Mouse (Mus musculus) midbrain, embryonic 14.5 days (tissue): ENCODE results near the gene Cdhr4. TPM values are rescaled to one million over a fixed set of nuclear protein-coding genes. Genes with fewer than 3 reads are reported as not detected.
"Not testable (repeated sequence)": the region's sequence is repeated elsewhere in the genome, so short reads cannot be mapped to it uniquely, and the experiment has no call there.

ENCODE experiments used
- ATAC-seq: fragments of 200-750 bp; cut with Nextera tagmentation; 2 replicates; pipeline ENCODE4 v1.8.0; 2017; ENCODE audit warnings: moderate number of reproducible peaks, moderate library complexity; ENCODE audit not compliant: low FRiP score, low TSS enrichment
- DNase-seq: peaks from one replicate; pipeline ENCODE4 v3.0.0-alpha.2; 2015
- H3K27ac ChIP-seq: fragments of 300-500 bp; sonication (generic); replicated peaks from 2 replicates; pipeline ENCODE4 v1.5.1; 2014; ENCODE audit warnings: mild to moderate bottlenecking, low read depth, low read length, moderate library complexity
- H3K27me3 ChIP-seq: fragments of 300-500 bp; sonication (generic); 2 replicates; pipeline ENCODE4 v1.6.1; 2014; ENCODE audit warnings: low read length, control low read depth, mixed read lengths; ENCODE audit not compliant: control insufficient read depth, insufficient read depth
- H3K36me3 ChIP-seq: fragments of 300-500 bp; sonication (generic); 2 replicates; pipeline ENCODE4 v1.6.1; 2014; ENCODE audit warnings: low read length, control low read depth; ENCODE audit not compliant: control insufficient read depth, insufficient read depth
- H3K4me1 ChIP-seq: fragments of 300-500 bp; sonication (generic); 2 replicates; pipeline ENCODE4 v1.6.1; 2014; ENCODE audit warnings: mild to moderate bottlenecking, antibody characterized with exemption, low read length, control low read depth; ENCODE audit not compliant: control insufficient read depth, insufficient read depth
- H3K4me2 ChIP-seq: fragments of 300-500 bp; sonication (generic); 2 replicates; pipeline ENCODE4 v1.6.1; 2014; ENCODE audit warnings: mild to moderate bottlenecking, low read length, moderate library complexity
- H3K4me3 ChIP-seq: fragments of 300-500 bp; sonication (generic); replicated peaks from 2 replicates; pipeline ENCODE4 v1.5.1; 2014; ENCODE audit warnings: low read depth, low read length
- H3K9ac ChIP-seq: fragments of 300-500 bp; sonication (generic); replicated peaks from 2 replicates; pipeline ENCODE4 v1.6.1; 2014; ENCODE audit warnings: mild to moderate bottlenecking, low read length, moderate library complexity
- H3K9me3 ChIP-seq: fragments of 300-500 bp; sonication (generic); 2 replicates; pipeline ENCODE4 v1.6.1; 2016; ENCODE audit warnings: low read length, control low read depth, mixed read lengths; ENCODE audit not compliant: control insufficient read depth
- WGBS: fragments of 180-500 bp; shearing (Covaris S2); extraction: QIAGEN DNeasy Blood & Tissue Kit; methylation state at CpG from one replicate; pipeline ENCODE4 v1.1.7; 2014; 5-methylcytosine and 5-hydroxymethylcytosine counted together
- polyA plus RNA-seq: library from polyadenylated mRNA; unstranded; fragments of >200 nt; fragmentation: Nextera tagmentation; extraction: Ambion mirVana; gene quantifications from 2 replicates; pipeline ENCODE4 v1.2.1, GENCODE M21; 2014

Gene Cdhr4
- polyA plus RNA-seq, 1 experiment from 2014 or later = 1.2 TPM

GRCm38 (mm10) chr9:108013577-108013976, 21.3 kb downstream of the Cdhr4 start:
- WGBS = 98% methylated on average over 2 of the region's 2 CpGs
- H3K9ac ChIP-seq, H3K27me3 ChIP-seq, DNase-seq, H3K9me3 ChIP-seq, ATAC-seq, H3K4me2 ChIP-seq, H3K4me1 ChIP-seq, H3K27ac ChIP-seq, H3K4me3 ChIP-seq: not testable (repeated sequence)
- peaks cover 11% of the 10 kb centered on the region; the same call in 1 of the 2 replicates for H3K36me3 ChIP-seq

- 77% methylated on average over 3 of the region's 3 CpGs for WGBS
- Histone ChIP-seq H3K9ac (no peak overlapping the region), H3K4me2 (no peak overlapping the region), H3K27me3 (no peaks in the 10 kb centered on the region), H3K4me1 (no peaks in the 10 kb centered on the region), H3K4me3 (no peak overlapping the region), H3K27ac (no peak overlapping the region), H3K36me3 (peaks cover 11% of the 10 kb centered on the region; the same call in 1 of the 2 replicates), H3K9me3 (no peaks in the 10 kb centered on the region)
- no peak for DNase-seq
- no peak for ATAC-seq
Measured at GRCm38 (mm10) chr9:108017127-108017526, 24.8 kb downstream of the Cdhr4 start.

- peaks cover 22% of the 10 kb centered on the region for H3K36me3 ChIP-seq
- DNase-seq (no peak), ATAC-seq (no peak)
- no peak overlapping the region for H3K4me2 ChIP-seq
- H3K27me3 ChIP-seq = no peaks in the 10 kb centered on the region
- H3K9ac ChIP-seq = no peak overlapping the region
- no peaks in the 10 kb centered on the region for H3K9me3 ChIP-seq
- H3K27ac ChIP-seq = no peak overlapping the region
- WGBS = 96% methylated on average over 1 of the region's 1 CpGs
- H3K4me3 ChIP-seq = no peak overlapping the region
- H3K4me1 ChIP-seq = no peaks in the 10 kb centered on the region
Measured at GRCm38 (mm10) chr9:108020741-108021140, 28.4 kb downstream of the Cdhr4 start.

- Histone ChIP-seq H3K9ac (no peak overlapping the region), H3K27ac (no peak overlapping the region), H3K4me3 (no peak overlapping the region), H3K9me3 (no peaks in the 10 kb centered on the region), H3K4me1 (no peaks in the 10 kb centered on the region), H3K27me3 (no peaks in the 10 kb centered on the region), H3K36me3 (peaks cover 38% of the 10 kb centered on the region), H3K4me2 (no peak overlapping the region)
- 92% methylated on average over 3 of the region's 3 CpGs for WGBS
- DNase-seq (no peak), ATAC-seq (no peak)
Measured at GRCm38 (mm10) chr9:108023216-108023615, 30.9 kb downstream of the Cdhr4 start.

DNA sequence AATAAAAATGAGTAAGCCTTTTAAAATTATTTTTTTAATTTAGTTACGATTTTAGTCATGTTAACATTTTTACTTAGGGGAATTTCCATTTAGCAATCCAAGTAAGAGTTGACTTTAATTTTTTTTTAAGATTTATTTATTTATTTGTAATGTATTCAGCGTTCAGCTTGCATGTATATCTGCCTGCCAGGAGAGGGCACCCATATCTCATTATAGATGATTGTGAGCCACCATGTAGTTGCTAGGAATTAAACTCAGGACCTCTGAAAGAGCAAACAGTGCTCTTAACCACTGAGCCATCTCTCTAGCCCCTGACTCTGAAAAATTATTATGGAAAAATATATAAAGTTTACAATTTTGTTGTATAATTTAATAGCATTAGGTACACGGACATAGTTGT, 34.3 kb downstream of the Cdhr4 start:
- Histone ChIP-seq H3K36me3 (peaks cover 43% of the 10 kb centered on the region), H3K4me2 (no peak overlapping the region), H3K9me3 (no peaks in the 10 kb centered on the region), H3K4me3 (no peak overlapping the region), H3K27me3 (no peaks in the 10 kb centered on the region), H3K9ac (no peak overlapping the region), H3K27ac (no peak overlapping the region), H3K4me1 (no peaks in the 10 kb centered on the region)
- no peak for ATAC-seq
- 91% methylated on average over 3 of the region's 3 CpGs for WGBS
- no peak for DNase-seq

DNA sequence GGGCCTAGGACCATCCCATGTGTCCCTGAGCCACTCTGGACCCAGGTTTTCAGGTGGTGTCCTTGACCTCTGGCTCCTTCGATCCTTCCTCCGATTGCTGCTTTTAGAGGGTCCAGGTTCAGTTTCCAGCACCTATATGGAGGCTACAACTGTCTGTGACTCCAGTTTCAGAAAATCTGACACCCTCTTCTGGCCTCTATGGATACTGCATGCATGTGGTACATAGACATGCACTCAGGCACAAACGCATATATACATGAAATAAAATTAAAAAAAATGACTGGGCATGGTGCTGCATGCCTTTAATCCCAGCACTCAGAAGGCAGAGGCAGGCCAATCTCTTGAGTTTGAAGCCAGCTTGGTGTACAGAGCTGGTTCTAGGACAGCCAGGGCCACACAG, 35.6 kb downstream of the Cdhr4 start:
- no peaks in the 10 kb centered on the region for H3K27me3 ChIP-seq
- ATAC-seq (no peak), DNase-seq (no peak)
- no peak overlapping the region for H3K4me3 ChIP-seq
- 99% methylated on average over 3 of the region's 3 CpGs for WGBS
- H3K36me3 ChIP-seq = peaks cover 51% of the 10 kb centered on the region
- H3K4me2 ChIP-seq = no peak overlapping the region
- H3K9ac ChIP-seq = no peak overlapping the region
- no peaks in the 10 kb centered on the region for H3K9me3 ChIP-seq
- H3K4me1 ChIP-seq = no peaks in the 10 kb centered on the region
- H3K27ac ChIP-seq = no peak overlapping the region

- 94% methylated on average over 5 of the region's 5 CpGs for WGBS
- Histone ChIP-seq H3K36me3 (peaks cover 55% of the 10 kb centered on the region), H3K27me3 (no peaks in the 10 kb centered on the region), H3K27ac (no peak overlapping the region), H3K4me3 (no peak overlapping the region), H3K9me3 (no peaks in the 10 kb centered on the region), H3K4me2 (no peak overlapping the region), H3K4me1 (no peaks in the 10 kb centered on the region), H3K9ac (no peak overlapping the region)
- ATAC-seq = no peak
- no peak for DNase-seq
Measured at GRCm38 (mm10) chr9:108032126-108032525, 39.8 kb downstream of the Cdhr4 start.

DNA sequence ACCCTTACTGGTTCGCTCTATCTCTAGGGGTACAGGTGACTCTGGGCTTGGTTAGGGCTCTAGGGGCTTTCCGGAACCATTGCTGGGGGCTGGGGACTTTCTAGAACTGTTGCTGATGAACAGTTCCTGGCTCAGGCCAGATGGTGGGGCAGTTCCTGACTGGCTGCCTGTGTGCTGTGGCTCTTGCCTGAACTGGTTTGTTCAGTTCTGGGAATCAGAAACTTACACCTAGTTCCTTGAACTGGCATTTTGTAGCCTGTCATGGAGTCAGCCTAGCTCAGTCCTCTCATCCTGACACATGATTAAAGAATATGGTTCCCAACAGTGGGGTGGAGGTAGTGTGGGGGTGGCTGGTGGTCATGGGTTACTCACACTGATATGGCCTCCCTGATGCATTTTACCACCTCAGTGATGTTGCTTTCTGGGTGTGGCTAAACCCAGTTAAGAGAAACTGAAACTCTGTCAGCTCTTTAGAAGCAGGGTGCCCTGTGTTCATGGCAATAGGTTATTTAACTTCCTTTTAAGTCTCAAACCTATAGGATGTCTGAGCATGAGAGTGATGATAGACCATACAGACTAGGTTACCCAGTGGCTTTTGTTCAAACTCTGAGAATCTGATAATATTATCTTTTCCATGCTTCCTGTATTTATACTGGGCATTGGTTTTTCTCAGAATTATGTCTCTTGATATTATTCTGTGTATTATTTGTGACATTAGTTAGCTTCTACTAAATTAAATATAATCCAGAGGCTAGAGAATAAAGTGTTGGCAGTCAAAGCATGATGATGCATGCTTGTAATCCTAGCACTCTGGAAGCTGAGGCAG, 43.2 kb downstream of the Cdhr4 start:
- H3K4me1 ChIP-seq = no peaks in the 10 kb centered on the region
- H3K27ac ChIP-seq = no peak overlapping the region
- no peak for DNase-seq
- H3K4me2 ChIP-seq = no peak overlapping the region
- no peaks in the 10 kb centered on the region for H3K9me3 ChIP-seq
- H3K4me3 ChIP-seq = no peak overlapping the region
- peaks cover 63% of the 10 kb centered on the region for H3K36me3 ChIP-seq
- no peak for ATAC-seq
- no peaks in the 10 kb centered on the region for H3K27me3 ChIP-seq
- no peak overlapping the region for H3K9ac ChIP-seq
- WGBS = 90% methylated on average over 2 of the region's 2 CpGs
